ENCODE assay signal across 14 mouse cellular contexts in the genomic region with DNA sequence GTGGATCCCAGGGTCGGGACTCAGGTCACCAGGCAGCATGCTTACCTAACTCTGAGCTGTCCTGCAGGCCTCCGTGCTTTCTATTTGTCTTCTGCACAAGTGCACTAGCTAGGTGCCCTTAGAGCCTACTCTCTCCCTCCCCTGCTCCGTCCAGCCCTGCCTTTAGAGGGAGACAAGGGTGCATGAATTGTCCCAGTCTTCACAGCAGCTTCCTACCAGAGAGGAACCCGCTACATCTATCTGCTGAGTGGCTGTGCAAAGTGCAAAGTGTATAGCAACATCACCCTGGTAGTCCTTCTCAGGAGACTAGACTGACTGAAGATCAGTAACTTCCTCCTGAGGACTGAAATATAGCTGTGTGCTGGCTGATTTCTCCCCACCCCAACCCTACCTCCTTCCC. TPM values are rescaled to one million over a fixed set of nuclear protein-coding genes. Genes with fewer than 3 reads are reported as not detected.
DNase-seq lines count a peak whose midpoint lies in the region; ATAC-seq and TF ChIP-seq lines count a peak whose summit lies in the region.
"Had no signal": no experiment of that assay in that cellular context is flagged by ENCODE, and none has a peak within 500 bp of the region (broad histone marks: within the 10 kb centered on the region; RNA-seq: fewer than 3 reads in every experiment).

No protein-coding gene starts in this region.

- peak; percentile 34; the same call in 1 of the 2 replicates for TF ChIP-seq CTCF in gastrocnemius, adult 2 months (IDR thresholded peaks at IDR 0.05)
- peak; percentile 54 for TF ChIP-seq CTCF in liver, postnatal 0 days (IDR thresholded peaks at IDR 0.05; ENCODE audit: low read depth)

- DNase-seq in gastrocnemius, adult 2 months, result no peak
- DNase-seq in gastrocnemius, postnatal 36 days, result no peak
- peak; percentile 29 for DNase-seq in 3T3-L1 (ENCODE audit: low read depth, low spot score)
- DNase-seq in liver, postnatal 0 days, result no peak
- DNase-seq in thymus, postnatal 25 days, result no peak
- DNase-seq in layer of hippocampus, adult 11-12 months (ENCODE audit: low spot score), result no peak
- DNase-seq: B cell, adult 2 months had no signal

- peaks cover 4% of the 10 kb centered on the region; the same call in 1 of the 2 replicates for H3K4me1 ChIP-seq in intestine, embryonic 16.5 days (ENCODE audit: control insufficient read depth, insufficient read depth, low read length)
- no peaks in the 10 kb centered on the region for H3K4me1 ChIP-seq in liver, postnatal 0 days (ENCODE audit: insufficient read depth)
- H3K4me1 ChIP-seq: hindbrain, embryonic 12.5 days had no signal

- no peak for TF ChIP-seq EP300 in liver, postnatal 0 days (IDR thresholded peaks at IDR 0.05; ENCODE audit: low read depth)

- ATAC-seq in intestine, embryonic 16.5 days, result peak; percentile 77
- ATAC-seq in liver, postnatal 0 days, result peak; percentile 73
- no peak for ATAC-seq in inflammation-experienced regulatory T-cells, adult 6 months

- no peak overlapping the region for H3K4me2 ChIP-seq in intestine, embryonic 16.5 days (ENCODE audit: low read depth, low read length)
- H3K4me2 ChIP-seq in liver, postnatal 0 days (ENCODE audit: low read depth, low read length), result no peak overlapping the region
- H3K4me2 ChIP-seq: hindbrain, embryonic 12.5 days; midbrain, embryonic 11.5 days had no signal

- H3K27ac ChIP-seq in gastrocnemius, adult 2 months, result no peak overlapping the region
- peak overlapping the region; percentile 14; the same call in 1 of the 2 replicates for H3K27ac ChIP-seq in intestine, embryonic 16.5 days (ENCODE audit: low read length)
- no peak overlapping the region for H3K27ac ChIP-seq in liver, postnatal 0 days (ENCODE audit: low read depth)
- H3K27ac ChIP-seq: hindbrain, embryonic 12.5 days had no signal

- H3K4me3 ChIP-seq in gastrocnemius, adult 2 months, result no peak overlapping the region
- no peak overlapping the region for H3K4me3 ChIP-seq in intestine, embryonic 16.5 days (ENCODE audit: low read length)
- no peak overlapping the region for H3K4me3 ChIP-seq in liver, postnatal 0 days (ENCODE audit: low read depth, low read length)
- H3K4me3 ChIP-seq: erythroblast, embryonic 14.5 days; hindbrain, embryonic 12.5 days had no signal

- H3K9ac ChIP-seq in intestine, embryonic 16.5 days (ENCODE audit: low read depth, low read length), result no peak overlapping the region
- no peak overlapping the region for H3K9ac ChIP-seq in liver, postnatal 0 days (replicated peaks)
- H3K9ac ChIP-seq: hindbrain, embryonic 12.5 days had no signal

- 53% methylated on average over 4 of the region's 4 CpGs for WGBS in intestine, embryonic 16.5 days
- WGBS in liver, postnatal 0 days (ENCODE audit: insufficient replicate concordance), result 48% methylated on average over 4 of the region's 4 CpGs

- intact Hi-C loops in gastrocnemius, adult 2 months (cut with DNase I), result no loop called here
- intact Hi-C loops in gastrocnemius, postnatal 36 days (cut with DNase I), result no loop called here

- no peaks in the 10 kb centered on the region for H3K27me3 ChIP-seq in intestine, embryonic 16.5 days (replicated peaks; ENCODE audit: control insufficient read depth, insufficient read depth, low read length)
- no peaks in the 10 kb centered on the region for H3K27me3 ChIP-seq in liver, postnatal 0 days (ENCODE audit: insufficient read depth, low read length)
- H3K27me3 ChIP-seq: hindbrain, embryonic 12.5 days had no signal

- no peaks in the 10 kb centered on the region for H3K9me3 ChIP-seq in intestine, embryonic 16.5 days (ENCODE audit: control insufficient read depth, low read length)
- no peaks in the 10 kb centered on the region for H3K9me3 ChIP-seq in liver, postnatal 0 days (ENCODE audit: low read length)
- H3K9me3 ChIP-seq: hindbrain, embryonic 12.5 days had no signal

- H3K36me3 ChIP-seq in intestine, embryonic 16.5 days (ENCODE audit: control insufficient read depth, insufficient read depth, low read length), result no peaks in the 10 kb centered on the region
- H3K36me3 ChIP-seq in liver, postnatal 0 days (replicated peaks; ENCODE audit: insufficient read depth, low read length), result no peaks in the 10 kb centered on the region
- H3K36me3 ChIP-seq: hindbrain, embryonic 12.5 days had no signal

RNA-seq across cellular contexts. Expression of gene Rusc2, which starts 9.6 kb away (rescaled TPM):
- total RNA-seq in gastrocnemius, adult 2 months (2021), result 10 to 100 TPM; 19.0 to 29.6 TPM
- total RNA-seq in gastrocnemius, postnatal 36 days (2021), result 10 to 100 TPM; 20.8 to 23.3 TPM
- polyA plus RNA-seq in intestine, embryonic 16.5 days (2015; fragmentation: Nextera tagmentation; extraction: Ambion mirVana), result 11.8 and 13.0 TPM in 2 replicates
- polyA plus RNA-seq in liver, postnatal 0 days (2015; fragmentation: Nextera tagmentation; extraction: Ambion mirVana), result 1.9 and 2.1 TPM in 2 replicates
- not detected for polyA plus RNA-seq in inflammation-experienced regulatory T-cells, adult 6 months (2017; shearing (Covaris generic))

RNA-seq across cellular contexts. Expression of gene Fam166b, which starts 56.8 kb away (rescaled TPM):
- not detected for total RNA-seq in gastrocnemius, adult 2 months (2021)
- total RNA-seq in gastrocnemius, postnatal 36 days (2021), result not detected
- 0.10 and 0.24 TPM in 2 replicates for polyA plus RNA-seq in intestine, embryonic 16.5 days (2015; fragmentation: Nextera tagmentation; extraction: Ambion mirVana)
- polyA plus RNA-seq in liver, postnatal 0 days (2015; fragmentation: Nextera tagmentation; extraction: Ambion mirVana), result 0.14 TPM in 1 of 2 replicates, not detected in the other
- polyA plus RNA-seq in inflammation-experienced regulatory T-cells, adult 6 months (2017; shearing (Covaris generic)), result not detected
- total RNA-seq: adrenal gland, adult 18-20 months had no signal
- polyA plus RNA-seq: stomach, embryonic 16.5 days had no signal
